Mouse (Mus musculus) cerebellum, adult 9-10 months (tissue): ENCODE measurements around the gene Ptov1.
"Not testable (repeated sequence)": the region's sequence is repeated elsewhere in the genome, so short reads cannot be mapped to it uniquely, and the experiment has no call there.

Source experiments
- DNase-seq: peaks from one replicate; pipeline ENCODE4 v3.0.0; 2022

Ptov1 gene

GRCm38 (mm10) chr7:44886964-44887363, 17.4 kb upstream of the Ptov1 start:
- DNase-seq = no peak

- DNase-seq = no peak
Observed at GRCm38 (mm10) chr7:44884637-44885036, 15.0 kb upstream of the Ptov1 start.

GRCm38 (mm10) chr7:44883036-44883435, 13.4 kb upstream of the Ptov1 start:
- DNase-seq = no peak

GRCm38 (mm10) chr7:44877833-44878232, 8.2 kb upstream of the Ptov1 start:
- no peak for DNase-seq

GRCm38 (mm10) chr7:44871774-44872173, 2.2 kb upstream of the Ptov1 start:
- DNase-seq = not testable (repeated sequence)

- DNase-seq = peak; percentile 54
Observed at GRCm38 (mm10) chr7:44871181-44871580, 1.6 kb upstream of the Ptov1 start.

GRCm38 (mm10) chr7:44870614-44871013, 1.0 kb upstream of the Ptov1 start:
- peak; percentile 70 for DNase-seq

- peak; percentile 76 for DNase-seq
Observed at GRCm38 (mm10) chr7:44868919-44869696, 480 bp downstream of the Ptov1 start.

GRCm38 (mm10) chr7:44868465-44868864, 1.1 kb downstream of the Ptov1 start:
- no peak for DNase-seq

- peak; percentile 57 for DNase-seq
Observed at GRCm38 (mm10) chr7:44867802-44868201, 1.8 kb downstream of the Ptov1 start.

- peak; percentile 58 for DNase-seq
Observed at GRCm38 (mm10) chr7:44867010-44867702, 2.4 kb downstream of the Ptov1 start.

- peak; percentile 63 for DNase-seq
Observed at GRCm38 (mm10) chr7:44866276-44867009, 3.1 kb downstream of the Ptov1 start.

GRCm38 (mm10) chr7:44864595-44865542, 4.7 kb downstream of the Ptov1 start:
- peak; percentile 59 for DNase-seq

GRCm38 (mm10) chr7:44863982-44864494, 5.5 kb downstream of the Ptov1 start:
- no peak for DNase-seq

GRCm38 (mm10) chr7:44863210-44863609, 6.4 kb downstream of the Ptov1 start:
- DNase-seq = no peak

- DNase-seq = no peak
Observed at GRCm38 (mm10) chr7:44862434-44862833, 7.2 kb downstream of the Ptov1 start.

- no peak for DNase-seq
Observed at GRCm38 (mm10) chr7:44861429-44861816, 8.2 kb downstream of the Ptov1 start.

- no peak for DNase-seq
Observed at GRCm38 (mm10) chr7:44860576-44861428, 8.8 kb downstream of the Ptov1 start.

GRCm38 (mm10) chr7:44859896-44860295, 9.7 kb downstream of the Ptov1 start:
- DNase-seq = no peak

GRCm38 (mm10) chr7:44857905-44858304, 11.7 kb downstream of the Ptov1 start:
- DNase-seq = peak; percentile 76

- peak; percentile 90 for DNase-seq
Observed at GRCm38 (mm10) chr7:44857042-44857552, 12.5 kb downstream of the Ptov1 start, which contains the start of gene Pnkp. TSS of gene Pnkp (plus strand) at chr7:44857139.
